Mouse (Mus musculus) embryonic facial prominence, embryonic 12.5 days (tissue): Measurements from ENCODE around the gene Dnttip1. TPM values are rescaled to one million over a fixed set of nuclear protein-coding genes. Genes with fewer than 3 reads are reported as not detected.

Experiments used
- ATAC-seq: fragments of 200-750 bp; cut with Nextera tagmentation; 2 replicates; pipeline ENCODE4 v1.8.0; 2017; ENCODE audit not compliant: insufficient number of reproducible peaks, insufficient read depth, low FRiP score, low TSS enrichment
- H3K27ac ChIP-seq: fragments of 300-500 bp; sonication (generic); 2 replicates; pipeline ENCODE4 v1.5.1; 2016; ENCODE audit warnings: mild to moderate bottlenecking
- H3K27me3 ChIP-seq: fragments of 300-500 bp; sonication (generic); 2 replicates; pipeline ENCODE4 v1.6.1; 2016; ENCODE audit warnings: mild to moderate bottlenecking, moderate library complexity
- H3K36me3 ChIP-seq: fragments of 300-500 bp; sonication (generic); 2 replicates; pipeline ENCODE4 v1.6.1; 2016; ENCODE audit warnings: mild to moderate bottlenecking
- H3K4me1 ChIP-seq: fragments of 300-500 bp; sonication (generic); 2 replicates; pipeline ENCODE4 v1.6.1; 2016
- H3K4me2 ChIP-seq: fragments of 300-500 bp; sonication (generic); replicated peaks from 2 replicates; pipeline ENCODE4 v1.6.1; 2016; ENCODE audit warnings: mild to moderate bottlenecking, moderate library complexity
- H3K4me3 ChIP-seq: fragments of 300-500 bp; sonication (generic); 2 replicates; pipeline ENCODE4 v1.5.1; 2016; ENCODE audit warnings: mild to moderate bottlenecking
- H3K9ac ChIP-seq: fragments of 300-500 bp; sonication (generic); 2 replicates; pipeline ENCODE4 v1.6.1; 2016; ENCODE audit warnings: mild to moderate bottlenecking, moderate library complexity
- H3K9me3 ChIP-seq: fragments of 300-500 bp; sonication (generic); 2 replicates; pipeline ENCODE4 v1.6.1; 2016; ENCODE audit warnings: mild to moderate bottlenecking, moderate library complexity
- WGBS: fragments of 180-500 bp; shearing (Covaris S2); methylation state at CpG from one replicate; pipeline ENCODE4 v1.1.7; 2016; 5-methylcytosine and 5-hydroxymethylcytosine counted together
- polyA plus RNA-seq: library from polyadenylated mRNA; unstranded; fragments of >200 nt; fragmentation: Nextera tagmentation; extraction: Ambion mirVana; gene quantifications from 2 replicates; pipeline ENCODE4 v1.2.1, GENCODE M21; 2016

Dnttip1 gene
- polyA plus RNA-seq, 1 experiment from 2014 or later = 97.1 TPM

DNA sequence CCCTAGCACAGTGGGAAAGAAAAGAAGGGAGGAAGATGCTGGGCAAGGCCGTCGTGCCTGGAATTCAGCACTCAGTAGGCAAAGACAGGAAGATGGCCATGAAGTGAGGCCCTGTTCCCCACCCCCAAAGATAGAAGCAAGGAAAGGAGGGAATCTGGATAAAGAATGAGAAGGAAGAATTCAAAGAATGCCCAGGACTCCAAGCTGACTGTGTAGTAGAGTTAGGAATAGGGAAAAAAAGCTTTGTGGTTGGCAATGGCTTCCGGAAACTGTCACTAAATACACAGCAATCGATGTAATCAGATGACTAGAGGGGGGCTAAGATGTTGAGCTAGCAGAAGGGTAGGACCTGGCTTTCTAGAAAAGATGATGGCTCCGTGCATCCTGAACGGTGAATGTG is 71.4 kb downstream of the Dnttip1 start:
- H3K9me3 ChIP-seq = no peaks in the 10 kb centered on the region
- H3K27ac ChIP-seq = no peak overlapping the region
- no peaks in the 10 kb centered on the region for H3K27me3 ChIP-seq
- no peak overlapping the region for H3K9ac ChIP-seq
- 0 out of 2 replicates have a peak, but pooled peaks cover 4% of the 10 kb centered on the region for H3K4me1 ChIP-seq
- WGBS = 85% methylated on average over 6 of the region's 6 CpGs
- H3K36me3 ChIP-seq = 0 out of 2 replicates have a peak, but pooled peaks cover 10% of the 10 kb centered on the region
- ATAC-seq = no peak
- H3K4me3 ChIP-seq = no peak overlapping the region
- no peak overlapping the region for H3K4me2 ChIP-seq

DNA sequence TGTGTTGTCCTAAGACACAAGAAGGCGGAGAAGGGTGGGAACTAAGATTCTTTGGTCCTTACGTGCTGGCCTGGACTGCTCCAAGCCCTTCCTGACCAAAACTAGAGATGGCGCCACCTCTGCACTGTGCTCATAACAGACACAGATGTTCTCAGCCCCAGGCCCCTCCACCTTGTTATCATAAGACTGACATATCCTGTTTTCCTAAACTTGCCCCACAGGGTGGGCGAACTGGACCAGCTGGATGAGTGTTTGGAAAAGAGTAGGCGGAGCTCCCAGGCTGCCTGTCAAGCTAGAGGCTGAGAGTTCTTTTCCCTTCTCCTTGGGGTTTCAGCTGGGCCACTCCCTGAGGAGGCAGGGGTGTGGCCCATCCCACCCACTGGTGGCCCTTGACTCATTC is 71.9 kb downstream of the Dnttip1 start:
- no peaks in the 10 kb centered on the region for H3K27me3 ChIP-seq
- no peak overlapping the region for H3K9ac ChIP-seq
- no peak for ATAC-seq
- no peak overlapping the region for H3K27ac ChIP-seq
- H3K4me2 ChIP-seq = no peak overlapping the region
- H3K9me3 ChIP-seq = no peaks in the 10 kb centered on the region
- H3K4me1 ChIP-seq = 0 out of 2 replicates have a peak, but pooled peaks cover 4% of the 10 kb centered on the region
- 54% methylated on average over 5 of the region's 5 CpGs for WGBS
- H3K4me3 ChIP-seq = no peak overlapping the region
- 0 out of 2 replicates have a peak, but pooled peaks cover 10% of the 10 kb centered on the region for H3K36me3 ChIP-seq

Other genes with a start within 250 kb of the Dnttip1 start
- 36.7 and 37.7 TPM in 2 replicates for gene Pigt, start 248.5 kb upstream of the Dnttip1 start, polyA plus RNA-seq
- 49.9 and 59.6 TPM in 2 replicates for gene Wfdc2, start 183.6 kb upstream of the Dnttip1 start, polyA plus RNA-seq
- gene Spint3, start 172.5 kb upstream of the Dnttip1 start, polyA plus RNA-seq = not detected in 2 replicates
- not detected in 2 replicates for gene Wfdc6a, start 160.5 kb upstream of the Dnttip1 start, polyA plus RNA-seq
- gene Eppin, start 152.4 kb upstream of the Dnttip1 start, polyA plus RNA-seq = not detected in 2 replicates
- gene Wfdc6b, start 132.5 kb upstream of the Dnttip1 start, polyA plus RNA-seq = not detected in 2 replicates
- not detected in 2 replicates for gene Wfdc8, start 132.4 kb upstream of the Dnttip1 start, polyA plus RNA-seq
- gene Wfdc16, start 107.2 kb upstream of the Dnttip1 start, polyA plus RNA-seq = not detected in 2 replicates
- not detected in 2 replicates for gene Wfdc10, start 89.9 kb upstream of the Dnttip1 start, polyA plus RNA-seq
- gene Wfdc9, start 89.4 kb upstream of the Dnttip1 start, polyA plus RNA-seq = not detected in 2 replicates
- not detected in 2 replicates for gene Wfdc11, start 71.9 kb upstream of the Dnttip1 start, polyA plus RNA-seq
- gene Wfdc13, start 60.9 kb upstream of the Dnttip1 start, polyA plus RNA-seq = 0.45 TPM in 1 of 2 replicates, not detected in the other
- not detected in 2 replicates for gene Spint4, start 47.5 kb upstream of the Dnttip1 start, polyA plus RNA-seq
- not detected in 2 replicates for gene Spint5, start 30.7 kb upstream of the Dnttip1 start, polyA plus RNA-seq
- gene Wfdc3, start 52 bp upstream of the Dnttip1 start, polyA plus RNA-seq = 0.72 and 1.3 TPM in 2 replicates
- gene Ube2c, start 23.9 kb downstream of the Dnttip1 start, polyA plus RNA-seq = 472 and 488 TPM in 2 replicates
- 31.7 and 40.6 TPM in 2 replicates for gene Tnnc2, start 34.0 kb downstream of the Dnttip1 start, polyA plus RNA-seq
- 18.3 and 19.6 TPM in 2 replicates for gene Snx21, start 39.8 kb downstream of the Dnttip1 start, polyA plus RNA-seq
- 16.8 and 16.9 TPM in 2 replicates for gene Acot8, start 58.9 kb downstream of the Dnttip1 start, polyA plus RNA-seq
- gene Zswim3, start 59.1 kb downstream of the Dnttip1 start, polyA plus RNA-seq = 9.0 and 9.5 TPM in 2 replicates
- gene Zswim1, start 76.7 kb downstream of the Dnttip1 start, polyA plus RNA-seq = 17.9 and 20.8 TPM in 2 replicates
- 0.22 TPM in 1 of 2 replicates, not detected in the other for gene Spata25, start 82.6 kb downstream of the Dnttip1 start, polyA plus RNA-seq
- gene Ctsa, start 86.9 kb downstream of the Dnttip1 start, polyA plus RNA-seq = 120 and 124 TPM in 2 replicates
- 6.7 and 7.4 TPM in 2 replicates for gene Neurl2, start 87.5 kb downstream of the Dnttip1 start, polyA plus RNA-seq
- 57.8 and 59.4 TPM in 2 replicates for gene Pltp, start 111.7 kb downstream of the Dnttip1 start, polyA plus RNA-seq
- gene Pcif1, start 133.3 kb downstream of the Dnttip1 start, polyA plus RNA-seq = 83.0 and 89.9 TPM in 2 replicates
- gene Zfp335, start 165.8 kb downstream of the Dnttip1 start, polyA plus RNA-seq = 16.9 and 17.4 TPM in 2 replicates
- 4.5 and 4.6 TPM in 2 replicates for gene Mmp9, start 194.8 kb downstream of the Dnttip1 start, polyA plus RNA-seq
- 1.9 and 2.0 TPM in 2 replicates for gene Slc12a5, start 214.8 kb downstream of the Dnttip1 start, polyA plus RNA-seq